Mouse (Mus musculus) ovary, postnatal 36 days (tissue): ENCODE data around the gene Ccdc125.
"Not testable (repeated sequence)": the region's sequence is repeated elsewhere in the genome, so short reads cannot be mapped to it uniquely, and the experiment has no call there.

Experiments used
- DNase-seq: peaks from one replicate; pipeline ENCODE4 v3.0.0; 2022; ENCODE audit warnings: low spot score, mixed read lengths

The Ccdc125 gene

GRCm38 (mm10) chr13:100721656-100722055 lies 52.1 kb downstream of the Ccdc125 start:
- DNase-seq: no peak

GRCm38 (mm10) chr13:100724051-100724754 lies 54.7 kb downstream of the Ccdc125 start:
- peak; percentile 25 for DNase-seq

GRCm38 (mm10) chr13:100725194-100725593 lies 55.7 kb downstream of the Ccdc125 start:
- no peak for DNase-seq

GRCm38 (mm10) chr13:100728086-100728485 lies 58.6 kb downstream of the Ccdc125 start:
- no peak for DNase-seq

- DNase-seq: not testable (repeated sequence)
These were observed 59.0 kb downstream of the Ccdc125 start for GRCm38 (mm10) chr13:100728530-100728929.

GRCm38 (mm10) chr13:100730153-100730860 lies 60.8 kb downstream of the Ccdc125 start:
- DNase-seq: peak; percentile 10

- peak; percentile 92 for DNase-seq
These were observed 61.3 kb downstream of the Ccdc125 start, which contains the start of gene Cdk7 for GRCm38 (mm10) chr13:100730861-100731176. Gene Cdk7, minus strand, starts transcription at chr13:100730939.

- not testable (repeated sequence) for DNase-seq
These were observed 62.0 kb downstream of the Ccdc125 start for GRCm38 (mm10) chr13:100731462-100732046.

GRCm38 (mm10) chr13:100732756-100733155 lies 63.2 kb downstream of the Ccdc125 start:
- no peak for DNase-seq

- no peak for DNase-seq
These were observed 73.3 kb downstream of the Ccdc125 start for GRCm38 (mm10) chr13:100742831-100743230.

GRCm38 (mm10) chr13:100743346-100744035 lies 74.0 kb downstream of the Ccdc125 start:
- no peak for DNase-seq

- DNase-seq: peak; percentile 91
These were observed 74.7 kb downstream of the Ccdc125 start, which contains the start of gene Mrps36 for GRCm38 (mm10) chr13:100744036-100744744. Gene Mrps36, minus strand, starts transcription at chr13:100744659.

GRCm38 (mm10) chr13:100746090-100746489 lies 76.6 kb downstream of the Ccdc125 start:
- no peak for DNase-seq
